Mouse (Mus musculus) hindbrain, embryonic 16.5 days (tissue): ENCODE measurements around the gene Apbb2. TPM values are rescaled to one million over a fixed set of nuclear protein-coding genes. Genes with fewer than 3 reads are reported as not detected.

Experiments
- ATAC-seq: fragments of 200-750 bp; cut with Nextera tagmentation; 2 replicates; pipeline ENCODE4 v1.8.0; 2017; ENCODE audit warnings: moderate TSS enrichment, moderate library complexity
- H3K27ac ChIP-seq: fragments of 300-500 bp; sonication (generic); 2 replicates; pipeline ENCODE4 v1.5.1; 2014; ENCODE audit warnings: low read depth, mild to moderate bottlenecking, control low read depth, low read length, moderate library complexity
- H3K27me3 ChIP-seq: fragments of 300-500 bp; sonication (generic); replicated peaks from 2 replicates; pipeline ENCODE4 v1.6.1; 2014; ENCODE audit warnings: low read length; ENCODE audit not compliant: control insufficient read depth, insufficient read depth
- H3K36me3 ChIP-seq: fragments of 300-500 bp; sonication (generic); 2 replicates; pipeline ENCODE4 v1.6.1; 2014; ENCODE audit warnings: mild to moderate bottlenecking, low read length, moderate library complexity, mixed read lengths; ENCODE audit not compliant: control insufficient read depth, insufficient read depth
- H3K4me1 ChIP-seq: fragments of 300-500 bp; sonication (generic); 2 replicates; pipeline ENCODE4 v1.6.1; 2014; ENCODE audit warnings: low read depth, low read length; ENCODE audit not compliant: control insufficient read depth, insufficient read depth
- H3K4me2 ChIP-seq: fragments of 300-500 bp; sonication (generic); 2 replicates; pipeline ENCODE4 v1.6.1; 2014; ENCODE audit warnings: mild to moderate bottlenecking, low read length, control low read depth, moderate library complexity
- H3K4me3 ChIP-seq: fragments of 300-500 bp; sonication (generic); 2 replicates; pipeline ENCODE4 v1.5.1; 2014; ENCODE audit warnings: mild to moderate bottlenecking, low read length, control low read depth, moderate library complexity
- H3K9ac ChIP-seq: fragments of 300-500 bp; sonication (generic); 2 replicates; pipeline ENCODE4 v1.6.1; 2014; ENCODE audit warnings: low read depth, mild to moderate bottlenecking, control low read depth, low read length, moderate library complexity
- H3K9me3 ChIP-seq: fragments of 300-500 bp; sonication (generic); 2 replicates; pipeline ENCODE4 v1.6.1; 2014; ENCODE audit warnings: mild to moderate bottlenecking, low read length, moderate library complexity; ENCODE audit not compliant: control insufficient read depth
- WGBS: fragments of 180-500 bp; shearing (Covaris S2); extraction: QIAGEN DNeasy Blood & Tissue Kit; methylation state at CpG from one replicate; pipeline ENCODE4 v1.1.7; 2014; 5-methylcytosine and 5-hydroxymethylcytosine counted together
- polyA plus RNA-seq: library from polyadenylated mRNA; unstranded; fragments of >200 nt; fragmentation: Nextera tagmentation; extraction: Ambion mirVana; gene quantifications from 2 replicates; pipeline ENCODE4 v1.2.1, GENCODE M21; 2015

The Apbb2 gene
- polyA plus RNA-seq, 1 experiment from 2014 or later, result 97.0 TPM

GRCm38 (mm10) chr5:66359742-66360423, 258.7 kb downstream of the Apbb2 start:
- 0 out of 2 replicates have a peak, but pooled peaks have one; percentile 37 for ATAC-seq
- Histone ChIP-seq H3K9me3 (no peaks in the 10 kb centered on the region), H3K4me1 (peaks cover 6% of the 10 kb centered on the region), H3K9ac (no peak overlapping the region), H3K4me3 (no peak overlapping the region), H3K36me3 (no peaks in the 10 kb centered on the region), H3K27ac (no peak overlapping the region), H3K27me3 (no peaks in the 10 kb centered on the region), H3K4me2 (no peak overlapping the region)
- 47% methylated on average over 15 of the region's 15 CpGs for WGBS

DNA sequence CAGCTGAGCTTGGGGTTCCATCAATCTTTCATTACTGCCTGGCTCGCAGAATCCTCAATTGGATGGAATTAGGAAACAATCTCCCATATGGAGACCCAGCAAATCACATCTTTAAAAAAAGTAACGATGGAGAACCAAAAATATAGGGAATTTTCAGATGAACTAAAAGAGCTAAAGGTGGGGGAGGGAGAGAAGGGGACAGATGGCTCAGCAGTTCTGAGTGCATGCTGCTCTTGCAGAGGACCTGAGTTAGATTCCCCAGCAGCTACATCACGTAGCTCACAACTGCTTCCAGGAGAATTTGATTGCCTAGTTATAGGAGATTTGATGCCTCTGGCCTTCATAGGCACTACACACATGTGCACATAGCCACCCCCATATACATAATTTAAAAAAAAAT, 263.4 kb downstream of the Apbb2 start:
- no peak overlapping the region for H3K4me3 ChIP-seq
- no peaks in the 10 kb centered on the region for H3K27me3 ChIP-seq
- H3K9me3 ChIP-seq, result no peaks in the 10 kb centered on the region
- no peak overlapping the region for H3K27ac ChIP-seq
- no peak overlapping the region for H3K4me2 ChIP-seq
- no peak overlapping the region for H3K9ac ChIP-seq
- no peaks in the 10 kb centered on the region for H3K36me3 ChIP-seq
- no peak for ATAC-seq
- 69% methylated on average over 3 of the region's 3 CpGs for WGBS
- no peaks in the 10 kb centered on the region for H3K4me1 ChIP-seq

DNA sequence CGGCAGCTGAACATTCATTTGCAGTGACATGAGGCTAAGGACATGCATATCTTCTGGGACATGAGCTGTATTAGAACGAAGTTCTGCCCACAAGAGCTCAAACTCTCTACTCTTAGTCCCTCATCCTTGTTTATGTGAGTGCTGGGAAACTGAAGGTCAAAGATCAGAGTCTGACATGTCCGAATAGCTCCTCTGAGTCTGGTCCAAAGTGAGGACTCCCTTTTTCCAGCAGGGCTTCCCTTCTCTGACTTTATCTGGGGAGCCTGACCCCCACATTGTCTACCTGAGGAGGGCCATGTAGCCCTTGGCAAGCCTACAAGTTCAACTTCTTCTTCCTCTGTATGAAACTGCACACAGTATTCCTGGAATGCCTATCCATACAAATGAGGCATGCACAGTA, 264.7 kb downstream of the Apbb2 start:
- H3K27ac ChIP-seq, result no peak overlapping the region
- ATAC-seq, result no peak
- no peaks in the 10 kb centered on the region for H3K9me3 ChIP-seq
- no peaks in the 10 kb centered on the region for H3K27me3 ChIP-seq
- H3K4me1 ChIP-seq, result no peaks in the 10 kb centered on the region
- 84% methylated on average over 3 of the region's 3 CpGs for WGBS
- H3K9ac ChIP-seq, result no peak overlapping the region
- H3K4me3 ChIP-seq, result no peak overlapping the region
- no peak overlapping the region for H3K4me2 ChIP-seq
- no peaks in the 10 kb centered on the region for H3K36me3 ChIP-seq

DNA sequence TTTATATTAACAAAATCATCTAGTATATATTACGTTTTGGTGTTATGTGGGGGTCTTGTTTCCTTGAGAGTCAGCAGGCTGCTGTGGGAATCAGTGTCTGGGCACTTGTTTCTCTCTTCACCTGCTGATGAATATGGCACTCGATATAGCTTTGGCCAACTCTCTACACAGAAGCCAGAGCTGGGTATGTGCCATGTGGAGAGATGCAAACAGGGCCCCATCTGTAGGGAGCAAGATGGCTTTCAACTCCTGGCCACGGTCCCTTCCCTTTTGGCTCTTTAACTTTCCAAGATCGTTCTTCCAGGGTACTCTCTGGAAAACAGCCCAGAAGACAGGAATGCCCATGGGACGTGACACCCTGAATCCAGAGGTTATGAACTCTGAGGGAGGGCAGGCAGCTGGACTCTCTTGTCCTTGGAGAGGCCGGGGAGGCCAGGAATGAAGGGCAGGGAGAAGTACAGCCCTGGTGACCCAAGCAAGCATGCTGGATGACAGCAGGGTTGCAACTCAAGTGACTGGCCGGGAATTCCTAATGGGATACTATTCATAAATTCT, 266.7 kb downstream of the Apbb2 start:
- H3K4me3 ChIP-seq, result no peak overlapping the region
- 0 out of 2 replicates have a peak, but pooled peaks have one; percentile 34 for ATAC-seq
- no peak overlapping the region for H3K4me2 ChIP-seq
- no peaks in the 10 kb centered on the region for H3K36me3 ChIP-seq
- H3K9me3 ChIP-seq, result no peaks in the 10 kb centered on the region
- H3K27ac ChIP-seq, result no peak overlapping the region
- WGBS, result 75% methylated on average over 7 of the region's 7 CpGs
- H3K27me3 ChIP-seq, result no peaks in the 10 kb centered on the region
- no peaks in the 10 kb centered on the region for H3K4me1 ChIP-seq
- no peak overlapping the region for H3K9ac ChIP-seq

GRCm38 (mm10) chr5:66351064-66351463, 267.5 kb downstream of the Apbb2 start:
- Histone ChIP-seq H3K4me3 (no peak overlapping the region), H3K27ac (no peak overlapping the region), H3K9ac (no peak overlapping the region), H3K4me1 (no peaks in the 10 kb centered on the region), H3K36me3 (no peaks in the 10 kb centered on the region), H3K4me2 (no peak overlapping the region), H3K27me3 (no peaks in the 10 kb centered on the region), H3K9me3 (no peaks in the 10 kb centered on the region)
- no peak for ATAC-seq
- WGBS, result 75% methylated on average over 12 of the region's 12 CpGs

DNA sequence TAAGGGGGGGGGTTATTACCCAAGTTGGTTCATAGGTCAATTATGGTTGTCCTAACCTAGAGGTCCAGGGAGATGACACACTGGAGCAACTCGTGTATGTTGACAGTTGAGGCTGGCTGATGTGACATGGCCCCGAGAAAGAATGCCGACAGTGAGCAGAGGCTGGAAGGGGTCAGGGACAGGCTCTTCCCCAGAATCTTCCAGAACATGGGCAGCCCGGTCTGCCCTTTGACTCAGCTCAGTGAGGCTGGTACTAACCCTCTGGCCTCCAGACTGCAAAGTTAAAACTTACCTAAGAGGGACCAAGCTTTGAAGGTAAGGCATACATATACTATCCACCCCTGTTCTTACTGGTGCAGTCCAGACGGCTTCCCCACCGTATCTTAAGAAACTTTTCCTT, 268.0 kb downstream of the Apbb2 start:
- Histone ChIP-seq H3K4me3 (no peak overlapping the region), H3K4me1 (no peaks in the 10 kb centered on the region), H3K27ac (no peak overlapping the region), H3K4me2 (no peak overlapping the region), H3K9ac (no peak overlapping the region), H3K27me3 (no peaks in the 10 kb centered on the region), H3K9me3 (no peaks in the 10 kb centered on the region), H3K36me3 (no peaks in the 10 kb centered on the region)
- ATAC-seq, result no peak
- WGBS, result 89% methylated on average over 6 of the region's 6 CpGs

DNA sequence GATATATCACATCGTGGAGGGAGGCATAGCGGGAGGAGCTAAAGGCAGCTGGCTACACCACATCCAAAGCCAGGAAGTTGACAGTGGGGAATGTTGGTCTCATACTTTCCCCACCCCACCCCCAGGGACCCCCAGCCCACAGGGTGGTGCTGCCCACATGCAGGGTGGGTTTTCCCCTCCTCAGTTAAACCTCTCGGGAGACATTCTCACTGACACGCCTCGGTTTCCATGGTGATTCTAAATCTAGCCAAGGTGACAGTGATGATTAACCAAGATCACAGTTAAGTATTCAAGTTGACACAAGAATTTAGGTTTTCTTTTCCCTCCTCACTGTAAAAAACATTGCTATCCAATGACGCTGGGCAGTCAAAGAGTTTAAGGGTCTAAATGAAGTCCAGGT, 270.2 kb downstream of the Apbb2 start:
- no peak overlapping the region for H3K9ac ChIP-seq
- no peaks in the 10 kb centered on the region for H3K27me3 ChIP-seq
- no peaks in the 10 kb centered on the region for H3K9me3 ChIP-seq
- H3K27ac ChIP-seq, result no peak overlapping the region
- ATAC-seq, result no peak
- H3K36me3 ChIP-seq, result no peaks in the 10 kb centered on the region
- 68% methylated on average over 6 of the region's 6 CpGs for WGBS
- no peaks in the 10 kb centered on the region for H3K4me1 ChIP-seq
- no peak overlapping the region for H3K4me3 ChIP-seq
- H3K4me2 ChIP-seq, result no peak overlapping the region

DNA sequence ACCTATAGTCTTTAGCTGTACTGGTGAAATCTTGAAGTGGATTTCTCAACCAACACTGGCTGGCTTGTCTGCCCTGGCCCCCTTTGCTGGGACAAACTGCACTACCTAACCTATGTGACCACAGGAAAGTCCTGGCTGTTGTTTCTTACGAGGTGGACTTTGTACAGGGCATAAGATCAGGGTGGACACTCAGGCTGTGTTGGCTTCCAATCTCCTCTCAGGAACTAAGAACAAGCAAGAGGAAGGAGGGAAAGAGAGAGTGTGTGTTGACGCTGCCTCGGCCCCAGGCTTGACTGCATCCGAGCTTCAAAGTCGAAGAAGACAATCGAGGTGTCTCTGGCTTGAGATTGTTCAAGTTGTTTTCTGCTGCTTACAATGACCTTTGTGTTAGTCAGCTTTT, 271.8 kb downstream of the Apbb2 start:
- no peaks in the 10 kb centered on the region for H3K9me3 ChIP-seq
- no peak overlapping the region for H3K4me2 ChIP-seq
- H3K27me3 ChIP-seq, result no peaks in the 10 kb centered on the region
- H3K4me1 ChIP-seq, result no peaks in the 10 kb centered on the region
- H3K4me3 ChIP-seq, result no peak overlapping the region
- no peaks in the 10 kb centered on the region for H3K36me3 ChIP-seq
- no peak for ATAC-seq
- no peak overlapping the region for H3K9ac ChIP-seq
- WGBS, result 90% methylated on average over 6 of the region's 6 CpGs
- H3K27ac ChIP-seq, result no peak overlapping the region

DNA sequence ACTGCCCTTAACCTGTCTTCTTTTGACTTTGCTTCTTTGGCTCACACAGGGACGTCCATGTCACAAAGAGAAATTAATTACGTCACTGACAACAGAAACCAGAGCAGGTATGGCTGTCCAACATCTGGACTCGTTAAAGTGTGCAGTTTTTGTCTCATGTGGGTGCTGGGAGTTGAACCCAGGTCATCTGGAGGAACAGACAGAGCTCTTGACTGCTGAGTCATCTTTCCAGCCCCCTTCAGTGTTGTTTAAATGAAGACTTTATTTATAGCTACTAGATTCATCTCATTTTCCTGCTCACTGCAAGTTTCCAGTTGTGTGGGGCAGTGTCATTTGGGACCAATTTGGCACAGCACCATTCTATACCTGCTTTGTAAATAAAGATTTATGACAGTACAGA, 273.4 kb downstream of the Apbb2 start:
- no peak for ATAC-seq
- Histone ChIP-seq H3K4me2 (no peak overlapping the region), H3K9ac (no peak overlapping the region), H3K27ac (no peak overlapping the region), H3K36me3 (no peaks in the 10 kb centered on the region), H3K4me3 (no peak overlapping the region), H3K27me3 (no peaks in the 10 kb centered on the region), H3K9me3 (no peaks in the 10 kb centered on the region), H3K4me1 (peaks cover 7% of the 10 kb centered on the region; the same call in 1 of the 2 replicates)
- WGBS, result 37% methylated on average over 3 of the region's 3 CpGs
